Mouse (Mus musculus) limb, embryonic 14.5 days (tissue): ENCODE measurements around the gene Myh9. TPM values are rescaled to one million over a fixed set of nuclear protein-coding genes. Genes with fewer than 3 reads are reported as not detected.

Experiments used
- ATAC-seq: fragments of 200-750 bp; cut with Nextera tagmentation; 2 replicates; pipeline ENCODE4 v1.8.0; 2017; ENCODE audit warnings: low read depth, moderate number of reproducible peaks, moderate TSS enrichment; ENCODE audit not compliant: low FRiP score
- DNase-seq: peaks from one replicate; pipeline ENCODE4 v3.0.0-alpha.2; 2015; ENCODE audit warnings: low spot score
- H3K27ac ChIP-seq: fragments of 300-500 bp; sonication (generic); replicated peaks from 2 replicates; pipeline ENCODE4 v1.5.1; 2014; ENCODE audit warnings: low read depth, mild to moderate bottlenecking, low read length, moderate library complexity, mixed read lengths
- H3K27me3 ChIP-seq: fragments of 300-500 bp; sonication (generic); 2 replicates; pipeline ENCODE4 v1.6.1; 2014; ENCODE audit warnings: low read length, mixed read lengths; ENCODE audit not compliant: control insufficient read depth, insufficient read depth
- H3K36me3 ChIP-seq: fragments of 300-500 bp; sonication (generic); 2 replicates; pipeline ENCODE4 v1.6.1; 2014; ENCODE audit warnings: mild to moderate bottlenecking, low read length, moderate library complexity, mixed read lengths; ENCODE audit not compliant: control insufficient read depth, insufficient read depth
- H3K4me1 ChIP-seq: fragments of 300-500 bp; sonication (generic); 2 replicates; pipeline ENCODE4 v1.6.1; 2014; ENCODE audit warnings: antibody characterized with exemption, low read length, mixed read lengths; ENCODE audit not compliant: control insufficient read depth, insufficient read depth
- H3K4me2 ChIP-seq: fragments of 300-500 bp; sonication (generic); replicated peaks from 2 replicates; pipeline ENCODE4 v1.6.1; 2014; ENCODE audit warnings: low read depth, mild to moderate bottlenecking, low read length, moderate library complexity; ENCODE audit not compliant: severe bottlenecking
- H3K4me3 ChIP-seq: fragments of 300-500 bp; sonication (generic); replicated peaks from 2 replicates; pipeline ENCODE4 v1.5.1; 2014; ENCODE audit warnings: low read length
- H3K9ac ChIP-seq: fragments of 300-500 bp; sonication (generic); 2 replicates; pipeline ENCODE4 v1.6.1; 2014; ENCODE audit warnings: mild to moderate bottlenecking, low read depth, low read length, moderate library complexity; ENCODE audit not compliant: severe bottlenecking
- H3K9me3 ChIP-seq: fragments of 300-500 bp; sonication (generic); 2 replicates; pipeline ENCODE4 v1.6.1; 2016; ENCODE audit warnings: low read length; ENCODE audit not compliant: control insufficient read depth
- POLR2A ChIP-seq: fragments of 200-500 bp; IDR thresholded peaks from 2 replicates; pipeline ENCODE4 v1.8.0; 2012; ENCODE audit warnings: inconsistent platforms, mild to moderate bottlenecking, moderate library complexity, borderline replicate concordance; ENCODE audit not compliant: insufficient read depth, insufficient read length; ENCODE audit errors: extremely low read depth
- WGBS: fragments of 180-500 bp; shearing (Covaris S2); extraction: QIAGEN DNeasy Blood & Tissue Kit; methylation state at CpG from one replicate; pipeline ENCODE4 v1.1.7; 2014; 5-methylcytosine and 5-hydroxymethylcytosine counted together
- polyA plus RNA-seq, 2 experiments: library from polyadenylated mRNA; depleted of rRNA in 1 of 2; stranded (reverse) in 1 of 2; unstranded in 1 of 2; fragments of >200 nt; fragmentation: Nextera tagmentation in 1 of 2; extraction: Ambion mirVana in 1 of 2; gene quantifications; 2 replicates each; pipeline versions ENCODE4 v1.2.1 to v1.2.3; 2012 to 2014

The Myh9 gene
- polyA plus RNA-seq, 2 experiments = 46.7 to 53.2 TPM

DNA sequence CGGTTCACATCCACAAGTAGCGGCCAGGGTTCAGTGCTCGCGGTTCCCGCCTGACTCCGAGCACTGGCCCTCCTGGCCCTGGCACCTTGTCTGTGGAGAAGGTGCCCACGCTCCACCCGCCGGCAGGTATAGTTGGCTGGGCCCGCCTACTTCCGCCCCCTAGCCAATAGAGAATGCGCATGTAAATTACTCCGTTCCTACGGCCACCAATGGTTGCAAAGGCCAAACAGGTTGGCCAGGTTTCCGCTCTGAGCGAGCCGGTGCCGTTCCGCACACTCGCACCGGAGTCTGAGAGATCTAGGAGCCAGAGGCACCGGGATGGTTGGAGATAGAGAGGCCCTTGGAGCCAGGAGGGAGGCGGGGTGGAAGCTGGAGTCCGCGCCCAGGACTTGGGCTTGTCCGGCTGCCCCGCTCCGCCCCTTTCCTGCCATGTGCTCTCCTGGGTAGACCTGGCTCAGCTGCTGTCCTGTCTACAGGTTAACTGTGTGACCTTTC lies 15.7 kb upstream of the Myh9 start:
- peak overlapping the region; percentile 45 for H3K9ac ChIP-seq
- peak overlapping the region; percentile 40 for H3K4me3 ChIP-seq
- ATAC-seq (peak; percentile 37; the same call in 1 of the 2 replicates), DNase-seq (peak; percentile 53)
- H3K27me3 ChIP-seq = no peaks in the 10 kb centered on the region
- no peak for TF ChIP-seq POLR2A
- H3K4me1 ChIP-seq = 0 out of 2 replicates have a peak, but pooled peaks cover 3% of the 10 kb centered on the region
- no peak overlapping the region for H3K27ac ChIP-seq
- H3K4me2 ChIP-seq = peak overlapping the region; percentile 75
- H3K36me3 ChIP-seq = no peaks in the 10 kb centered on the region
- no peaks in the 10 kb centered on the region for H3K9me3 ChIP-seq
- 2% methylated on average over 27 of the region's 28 CpGs for WGBS

DNA sequence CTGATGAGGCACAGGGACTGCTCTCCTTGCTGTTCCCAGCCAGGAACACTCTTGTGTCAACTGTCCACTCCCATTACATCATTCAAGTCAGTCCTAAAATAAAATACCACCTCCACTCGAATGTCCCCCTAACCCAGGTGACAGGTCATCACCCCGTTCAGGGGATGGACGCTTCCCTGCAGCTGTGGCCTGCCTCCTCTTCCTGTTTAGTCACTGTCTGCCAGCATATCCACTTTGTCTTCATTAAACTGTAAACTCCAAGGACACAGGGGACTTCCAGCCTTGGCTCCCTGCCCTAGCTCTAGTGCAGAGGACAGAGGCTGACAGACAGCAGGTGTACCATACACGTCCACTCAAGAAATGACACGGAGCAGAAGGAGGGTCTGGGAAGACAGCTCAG lies 14.6 kb upstream of the Myh9 start:
- no peak for TF ChIP-seq POLR2A
- no peaks in the 10 kb centered on the region for H3K27me3 ChIP-seq
- DNase-seq (no peak), ATAC-seq (no peak)
- H3K36me3 ChIP-seq = no peaks in the 10 kb centered on the region
- 0 out of 2 replicates have a peak, but pooled peaks cover 3% of the 10 kb centered on the region for H3K4me1 ChIP-seq
- H3K9me3 ChIP-seq = no peaks in the 10 kb centered on the region
- no peak overlapping the region for H3K4me2 ChIP-seq
- no peak overlapping the region for H3K4me3 ChIP-seq
- H3K9ac ChIP-seq = no peak overlapping the region
- no peak overlapping the region for H3K27ac ChIP-seq
- 72% methylated on average over 5 of the region's 5 CpGs for WGBS

DNA sequence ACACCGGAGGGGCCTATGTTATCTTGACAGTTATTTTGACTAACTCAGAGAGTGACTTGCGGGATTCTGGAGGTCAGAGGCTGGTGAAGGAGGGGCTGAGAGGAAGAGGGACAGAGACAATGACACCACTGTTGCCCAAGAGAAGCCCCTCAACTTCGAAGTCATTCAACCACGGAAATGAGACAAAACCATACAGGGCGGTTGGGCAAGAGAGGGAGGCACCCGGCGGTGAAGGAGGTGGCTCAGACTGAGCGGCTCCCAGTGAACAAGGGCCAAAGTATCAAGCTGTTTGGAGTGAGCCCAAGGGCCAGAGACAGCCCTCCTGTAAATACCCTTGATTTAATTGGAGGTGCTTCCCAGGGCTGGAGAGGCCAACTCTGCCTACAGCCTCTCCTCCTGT lies 13.3 kb upstream of the Myh9 start:
- no peak overlapping the region for H3K9ac ChIP-seq
- no peak for TF ChIP-seq POLR2A
- H3K27ac ChIP-seq = no peak overlapping the region
- no peaks in the 10 kb centered on the region for H3K9me3 ChIP-seq
- no peaks in the 10 kb centered on the region for H3K36me3 ChIP-seq
- WGBS = 83% methylated on average over 8 of the region's 8 CpGs
- no peak overlapping the region for H3K4me3 ChIP-seq
- H3K4me1 ChIP-seq = 0 out of 2 replicates have a peak, but pooled peaks cover 3% of the 10 kb centered on the region
- ATAC-seq (no peak), DNase-seq (no peak)
- no peak overlapping the region for H3K4me2 ChIP-seq
- H3K27me3 ChIP-seq = no peaks in the 10 kb centered on the region

DNA sequence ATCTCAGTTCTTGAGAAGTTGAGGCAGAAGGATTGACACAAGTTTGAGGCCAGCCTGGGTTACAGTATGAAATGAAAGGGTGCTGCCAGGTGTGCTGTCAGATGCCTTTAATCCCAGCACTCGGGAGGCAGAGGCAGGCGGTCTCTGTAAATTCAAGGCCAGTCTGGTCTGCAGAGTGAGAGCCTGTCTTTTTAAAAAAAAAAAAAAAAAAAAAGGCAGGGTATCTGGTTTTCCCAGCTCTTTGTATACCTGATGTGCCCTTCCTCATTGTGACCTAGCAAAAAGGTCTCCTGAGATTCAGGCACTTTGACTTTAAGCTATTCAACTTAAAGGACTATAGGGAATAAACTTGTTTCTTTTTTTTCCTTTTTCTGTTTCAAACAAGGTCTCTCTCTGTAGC lies 10.0 kb upstream of the Myh9 start:
- H3K36me3 ChIP-seq = no peaks in the 10 kb centered on the region
- WGBS = 73% methylated on average over 2 of the region's 2 CpGs
- H3K27ac ChIP-seq = no peak overlapping the region
- TF ChIP-seq POLR2A = no peak
- H3K9ac ChIP-seq = no peak overlapping the region
- H3K9me3 ChIP-seq = no peaks in the 10 kb centered on the region
- no peak overlapping the region for H3K4me2 ChIP-seq
- DNase-seq = no peak
- no peak overlapping the region for H3K4me3 ChIP-seq
- no peak for ATAC-seq
- H3K4me1 ChIP-seq = no peaks in the 10 kb centered on the region
- no peaks in the 10 kb centered on the region for H3K27me3 ChIP-seq

DNA sequence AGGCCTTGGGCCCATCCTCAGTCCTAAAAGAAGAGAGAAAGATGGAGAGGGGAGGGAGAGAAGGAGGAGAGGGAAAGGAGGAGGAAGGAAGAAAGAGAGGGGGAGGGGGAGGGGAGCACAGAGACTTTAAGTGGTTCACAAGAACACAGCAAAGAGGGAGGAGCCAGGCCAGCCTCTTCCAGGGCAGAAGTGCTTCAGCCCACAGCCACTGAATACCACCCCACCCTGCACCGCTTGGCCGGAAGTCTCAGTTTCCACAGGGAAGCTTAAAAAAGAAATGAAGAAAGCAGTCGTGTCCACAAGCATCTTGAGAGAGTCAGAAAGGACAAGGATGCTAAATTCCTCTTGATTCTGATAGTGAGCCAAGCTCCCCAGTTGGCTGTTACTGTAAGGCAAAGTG lies 9.2 kb upstream of the Myh9 start:
- ATAC-seq (no peak), DNase-seq (no peak)
- no peaks in the 10 kb centered on the region for H3K9me3 ChIP-seq
- WGBS = 42% methylated on average over 3 of the region's 3 CpGs
- TF ChIP-seq POLR2A = no peak
- no peaks in the 10 kb centered on the region for H3K27me3 ChIP-seq
- H3K4me3 ChIP-seq = no peak overlapping the region
- H3K4me1 ChIP-seq = no peaks in the 10 kb centered on the region
- H3K4me2 ChIP-seq = no peak overlapping the region
- no peak overlapping the region for H3K9ac ChIP-seq
- H3K36me3 ChIP-seq = no peaks in the 10 kb centered on the region
- H3K27ac ChIP-seq = no peak overlapping the region
